Mouse (Mus musculus): ENCODE measurements around the gene Tmem117. TPM values are rescaled to one million over a fixed set of nuclear protein-coding genes. Genes with fewer than 3 reads are reported as not detected.

Gene Tmem117
- total and polyA plus RNA-seq, 2 experiments from 2014 or later = 19.1 to 20.4 TPM

- H3K36me3 ChIP-seq (ENCODE audit: insufficient read depth, low read length) = no peaks in the 10 kb centered on the region
- H3K9ac ChIP-seq (replicated peaks; ENCODE audit: low read length, poor library complexity, severe bottlenecking) = no peak overlapping the region
- DNase-seq (ENCODE audit: low spot score) (no peak), ATAC-seq (ENCODE audit: low FRiP score) (no peak)
- no peak overlapping the region for H3K27ac ChIP-seq (ENCODE audit: low read depth, low read length)
- no peak for TF ChIP-seq CTCF (IDR thresholded peaks at IDR 0.05)
- H3K4me1 ChIP-seq (ENCODE audit: insufficient read depth, low read length) = 0 out of 2 replicates have a peak, but pooled peaks cover 3% of the 10 kb centered on the region
- H3K4me2 ChIP-seq (ENCODE audit: low read depth, low read length, poor library complexity, severe bottlenecking) = no peak overlapping the region
- no peaks in the 10 kb centered on the region for H3K27me3 ChIP-seq (ENCODE audit: insufficient read depth, low read length)
- H3K4me3 ChIP-seq (ENCODE audit: low read depth, low read length) = no peak overlapping the region
- 93% methylated on average over 8 of the region's 8 CpGs for WGBS
- no peaks in the 10 kb centered on the region for H3K9me3 ChIP-seq (ENCODE audit: low read length)
These were observed 164.4 kb downstream of the Tmem117 start for GRCm38 (mm10) chr15:94793455-94793854.

- Histone ChIP-seq H3K9me3 (ENCODE audit: low read length) (no peaks in the 10 kb centered on the region), H3K36me3 (ENCODE audit: insufficient read depth, low read length) (no peaks in the 10 kb centered on the region), H3K4me3 (ENCODE audit: low read depth, low read length) (no peak overlapping the region), H3K27ac (ENCODE audit: low read depth, low read length) (no peak overlapping the region), H3K4me2 (ENCODE audit: low read depth, low read length, poor library complexity, severe bottlenecking) (no peak overlapping the region), H3K4me1 (ENCODE audit: insufficient read depth, low read length) (0 out of 2 replicates have a peak, but pooled peaks cover 3% of the 10 kb centered on the region), H3K27me3 (ENCODE audit: insufficient read depth, low read length) (no peaks in the 10 kb centered on the region), H3K9ac (replicated peaks; ENCODE audit: low read length, poor library complexity, severe bottlenecking) (no peak overlapping the region)
- DNase-seq (ENCODE audit: low spot score) (peak; percentile 47), ATAC-seq (ENCODE audit: low FRiP score) (no peak)
- WGBS = 25% methylated on average over 4 of the region's 4 CpGs
- TF ChIP-seq CTCF (IDR thresholded peaks at IDR 0.05) = no peak
These were observed 166.5 kb downstream of the Tmem117 start for GRCm38 (mm10) chr15:94795484-94795883.

GRCm38 (mm10) chr15:94798236-94798635, 169.2 kb downstream of the Tmem117 start:
- Histone ChIP-seq H3K4me2 (ENCODE audit: low read depth, low read length, poor library complexity, severe bottlenecking) (no peak overlapping the region), H3K36me3 (ENCODE audit: insufficient read depth, low read length) (no peaks in the 10 kb centered on the region), H3K9ac (replicated peaks; ENCODE audit: low read length, poor library complexity, severe bottlenecking) (no peak overlapping the region), H3K4me1 (ENCODE audit: insufficient read depth, low read length) (0 out of 2 replicates have a peak, but pooled peaks cover 3% of the 10 kb centered on the region), H3K4me3 (ENCODE audit: low read depth, low read length) (no peak overlapping the region), H3K27ac (ENCODE audit: low read depth, low read length) (no peak overlapping the region), H3K27me3 (ENCODE audit: insufficient read depth, low read length) (no peaks in the 10 kb centered on the region), H3K9me3 (ENCODE audit: low read length) (no peaks in the 10 kb centered on the region)
- ATAC-seq (ENCODE audit: low FRiP score) (no peak), DNase-seq (ENCODE audit: low spot score) (no peak)
- 23% methylated on average over 3 of the region's 3 CpGs for WGBS
- TF ChIP-seq CTCF (IDR thresholded peaks at IDR 0.05) = no peak

GRCm38 (mm10) chr15:94801462-94801861, 172.4 kb downstream of the Tmem117 start:
- Histone ChIP-seq H3K36me3 (ENCODE audit: insufficient read depth, low read length) (no peaks in the 10 kb centered on the region), H3K4me3 (ENCODE audit: low read depth, low read length) (no peak overlapping the region), H3K27me3 (ENCODE audit: insufficient read depth, low read length) (no peaks in the 10 kb centered on the region), H3K4me1 (ENCODE audit: insufficient read depth, low read length) (no peaks in the 10 kb centered on the region), H3K9me3 (ENCODE audit: low read length) (no peaks in the 10 kb centered on the region), H3K4me2 (ENCODE audit: low read depth, low read length, poor library complexity, severe bottlenecking) (no peak overlapping the region), H3K27ac (ENCODE audit: low read depth, low read length) (no peak overlapping the region), H3K9ac (replicated peaks; ENCODE audit: low read length, poor library complexity, severe bottlenecking) (no peak overlapping the region)
- no peak for DNase-seq (ENCODE audit: low spot score)
- ATAC-seq (ENCODE audit: low FRiP score) = no peak
- 69% methylated on average over 8 of the region's 8 CpGs for WGBS
- no peak for TF ChIP-seq CTCF (IDR thresholded peaks at IDR 0.05)

GRCm38 (mm10) chr15:94802820-94803219, 173.8 kb downstream of the Tmem117 start:
- 82% methylated on average over 17 of the region's 17 CpGs for WGBS
- Histone ChIP-seq H3K27me3 (ENCODE audit: insufficient read depth, low read length) (no peaks in the 10 kb centered on the region), H3K9ac (replicated peaks; ENCODE audit: low read length, poor library complexity, severe bottlenecking) (no peak overlapping the region), H3K4me1 (ENCODE audit: insufficient read depth, low read length) (no peaks in the 10 kb centered on the region), H3K27ac (ENCODE audit: low read depth, low read length) (no peak overlapping the region), H3K4me2 (ENCODE audit: low read depth, low read length, poor library complexity, severe bottlenecking) (no peak overlapping the region), H3K9me3 (ENCODE audit: low read length) (no peaks in the 10 kb centered on the region), H3K4me3 (ENCODE audit: low read depth, low read length) (no peak overlapping the region), H3K36me3 (ENCODE audit: insufficient read depth, low read length) (no peaks in the 10 kb centered on the region)
- no peak for ATAC-seq (ENCODE audit: low FRiP score)
- no peak for TF ChIP-seq CTCF (IDR thresholded peaks at IDR 0.05)
- DNase-seq (ENCODE audit: low spot score) = no peak

GRCm38 (mm10) chr15:94803624-94804342, 174.8 kb downstream of the Tmem117 start:
- Histone ChIP-seq H3K4me3 (ENCODE audit: low read depth, low read length) (no peak overlapping the region), H3K9ac (replicated peaks; ENCODE audit: low read length, poor library complexity, severe bottlenecking) (no peak overlapping the region), H3K4me1 (ENCODE audit: insufficient read depth, low read length) (no peaks in the 10 kb centered on the region), H3K27ac (ENCODE audit: low read depth, low read length) (no peak overlapping the region), H3K9me3 (ENCODE audit: low read length) (no peaks in the 10 kb centered on the region), H3K4me2 (ENCODE audit: low read depth, low read length, poor library complexity, severe bottlenecking) (no peak overlapping the region), H3K27me3 (ENCODE audit: insufficient read depth, low read length) (no peaks in the 10 kb centered on the region), H3K36me3 (ENCODE audit: insufficient read depth, low read length) (no peaks in the 10 kb centered on the region)
- ATAC-seq (ENCODE audit: low FRiP score) = no peak
- DNase-seq (ENCODE audit: low spot score) = no peak
- WGBS = 39% methylated on average over 17 of the region's 17 CpGs
- peak; percentile 50 for TF ChIP-seq CTCF (IDR thresholded peaks at IDR 0.05)

Measured in midbrain, postnatal 0 days (tissue).